Mouse (Mus musculus): ENCODE data around the gene Krt81. TPM values are rescaled to one million over a fixed set of nuclear protein-coding genes. Genes with fewer than 3 reads are reported as not detected.

Krt81 gene
- polyA plus RNA-seq (2014; fragmentation: Nextera tagmentation; extraction: Ambion mirVana) = not detected in 2 replicates

DNA sequence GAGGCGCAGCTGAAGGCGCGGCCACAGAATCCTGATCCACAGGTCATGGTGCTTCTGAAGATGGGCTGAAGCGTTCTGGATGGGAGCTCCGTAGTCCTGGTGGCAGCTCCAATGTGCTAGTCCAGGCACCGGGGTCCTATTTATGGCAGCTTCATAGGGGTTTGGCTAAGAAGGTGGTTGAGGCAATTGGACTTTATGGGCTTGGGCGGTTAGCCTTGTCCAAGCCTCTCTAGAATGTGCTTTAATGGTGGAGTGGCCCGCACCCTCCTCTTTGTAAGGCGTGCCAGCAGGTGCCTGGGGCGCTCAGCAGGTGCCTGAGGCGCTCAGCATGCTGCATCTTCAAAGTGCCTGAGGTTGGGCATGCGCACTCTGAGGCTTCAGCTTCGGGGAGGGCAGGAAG, at the start of gene Krt81:
Gene Krt81 (minus strand): TSS at position 101 of the 400 bp plus-strand sequence.
- no peak for DNase-seq (ENCODE audit: low spot score)

DNA sequence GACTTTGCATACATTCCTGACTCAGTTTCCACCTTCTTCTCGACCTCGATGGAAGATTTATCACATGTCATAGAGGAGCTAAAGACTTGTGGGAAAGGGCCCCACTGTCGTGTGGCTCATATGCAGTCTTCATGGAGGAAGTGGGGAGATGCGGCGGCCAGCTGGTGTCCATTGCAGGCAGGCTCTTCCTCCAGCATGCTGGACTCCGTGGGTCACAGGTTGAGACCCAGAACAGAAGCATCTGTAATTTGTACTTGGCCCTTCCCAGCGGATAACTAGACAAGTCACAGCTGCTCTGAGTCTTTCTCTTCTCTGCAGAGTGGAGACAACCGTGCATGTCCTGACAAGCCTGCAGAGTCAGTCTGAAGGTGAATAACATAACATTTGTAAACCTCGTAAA, 44.7 kb upstream of the Krt81 start:
- no peak overlapping the region for H3K4me2 ChIP-seq (replicated peaks)
- DNase-seq (ENCODE audit: low spot score) (no peak), ATAC-seq (ENCODE audit: low FRiP score) (no peak)
- H3K4me3 ChIP-seq (replicated peaks; ENCODE audit: low read length) = no peak overlapping the region
- H3K27ac ChIP-seq = no peak overlapping the region
- H3K4me1 ChIP-seq (replicated peaks; ENCODE audit: control insufficient read depth, insufficient read depth, low read length) = no peaks in the 10 kb centered on the region
- WGBS = 86% methylated on average over 9 of the region's 9 CpGs
- no peaks in the 10 kb centered on the region for H3K9me3 ChIP-seq (ENCODE audit: control insufficient read depth, low read length)
- H3K36me3 ChIP-seq (replicated peaks; ENCODE audit: control insufficient read depth, insufficient read depth) = no peaks in the 10 kb centered on the region
- H3K27me3 ChIP-seq (ENCODE audit: control insufficient read depth, insufficient read depth, low read length) = no peaks in the 10 kb centered on the region
- no peak overlapping the region for H3K9ac ChIP-seq

More for the DNA sequence above, at the start of gene Krt81:
- 87% methylated on average over 13 of the region's 13 CpGs for WGBS
- no peak for ATAC-seq (ENCODE audit: low FRiP score)
- Histone ChIP-seq H3K4me3 (replicated peaks; ENCODE audit: low read length) (no peak within 1 kb of the TSS), H3K4me1 (replicated peaks; ENCODE audit: control insufficient read depth, insufficient read depth, low read length) (0 out of 2 replicates have a peak, but pooled peaks cover 5% of the 10 kb centered on the region), H3K9me3 (ENCODE audit: control insufficient read depth, low read length) (no peaks in the 10 kb centered on the region), H3K27ac (no peak within 1 kb of the TSS), H3K4me2 (replicated peaks) (no peak within 1 kb of the TSS), H3K27me3 (ENCODE audit: control insufficient read depth, insufficient read depth, low read length) (no peaks in the 10 kb centered on the region), H3K9ac (no peak within 1 kb of the TSS), H3K36me3 (replicated peaks; ENCODE audit: control insufficient read depth, insufficient read depth) (no peaks in the 10 kb centered on the region)

DNA sequence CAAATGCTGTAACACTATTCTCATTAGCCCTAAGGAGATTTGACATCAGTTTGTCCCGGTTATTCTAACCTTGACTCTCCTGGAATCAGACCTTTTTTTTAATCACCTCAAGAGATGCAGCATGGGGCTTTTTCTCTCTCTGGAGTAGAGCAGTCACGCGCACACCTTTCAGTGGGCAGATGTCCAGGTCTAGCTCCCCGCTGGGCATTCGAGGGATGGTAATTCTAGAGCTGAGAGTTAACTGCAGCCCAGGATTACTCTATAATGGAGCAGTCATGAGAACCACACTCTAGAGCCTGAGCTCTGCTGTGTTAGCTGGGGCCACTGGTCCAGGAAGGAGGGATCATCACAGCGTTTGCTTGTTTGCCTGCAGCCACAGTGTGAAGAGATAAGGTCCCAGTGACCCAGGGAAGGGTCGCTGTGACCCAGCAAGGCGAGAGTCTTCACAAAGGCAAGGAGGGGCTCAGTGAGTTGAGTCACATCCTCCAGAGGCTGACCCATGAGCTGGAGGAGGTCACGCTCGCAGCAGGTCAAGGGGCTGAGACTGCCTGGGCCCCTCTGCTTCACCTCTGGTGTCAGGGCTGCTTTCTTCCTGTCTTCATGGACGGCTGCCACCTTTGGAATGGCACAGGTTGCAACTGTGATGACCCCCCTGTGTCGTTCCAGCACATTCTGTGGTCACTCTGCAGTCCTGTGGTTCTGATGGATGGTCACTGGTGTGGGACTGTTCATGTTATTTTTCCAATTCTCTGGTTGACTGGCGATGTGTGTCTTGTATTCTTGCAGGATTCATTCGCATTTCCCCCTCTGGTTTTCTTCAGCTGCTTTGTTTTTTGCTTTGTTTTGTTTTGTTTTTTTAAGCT, 43.6 kb upstream of the Krt81 start:
- no peaks in the 10 kb centered on the region for H3K9me3 ChIP-seq (ENCODE audit: control insufficient read depth, low read length)
- no peaks in the 10 kb centered on the region for H3K4me1 ChIP-seq (replicated peaks; ENCODE audit: control insufficient read depth, insufficient read depth, low read length)
- H3K9ac ChIP-seq = no peak overlapping the region
- H3K27ac ChIP-seq = no peak overlapping the region
- DNase-seq (ENCODE audit: low spot score) (no peak), ATAC-seq (ENCODE audit: low FRiP score) (no peak)
- WGBS = 62% methylated on average over 14 of the region's 14 CpGs
- H3K4me3 ChIP-seq (replicated peaks; ENCODE audit: low read length) = no peak overlapping the region
- no peaks in the 10 kb centered on the region for H3K36me3 ChIP-seq (replicated peaks; ENCODE audit: control insufficient read depth, insufficient read depth)
- no peaks in the 10 kb centered on the region for H3K27me3 ChIP-seq (ENCODE audit: control insufficient read depth, insufficient read depth, low read length)
- no peak overlapping the region for H3K4me2 ChIP-seq (replicated peaks)

GRCm38 (mm10) chr15:101497181-101497580, 33.6 kb upstream of the Krt81 start:
- ATAC-seq (ENCODE audit: low FRiP score) = no peak
- DNase-seq (ENCODE audit: low spot score) = no peak
- H3K4me3 ChIP-seq (replicated peaks; ENCODE audit: low read length) = no peak overlapping the region
- no peaks in the 10 kb centered on the region for H3K9me3 ChIP-seq (ENCODE audit: control insufficient read depth, low read length)
- 71% methylated on average over 2 of the region's 2 CpGs for WGBS
- H3K27me3 ChIP-seq (ENCODE audit: control insufficient read depth, insufficient read depth, low read length) = no peaks in the 10 kb centered on the region
- no peak overlapping the region for H3K4me2 ChIP-seq (replicated peaks)
- no peaks in the 10 kb centered on the region for H3K36me3 ChIP-seq (replicated peaks; ENCODE audit: control insufficient read depth, insufficient read depth)
- H3K27ac ChIP-seq = no peak overlapping the region
- no peak overlapping the region for H3K9ac ChIP-seq
- H3K4me1 ChIP-seq (replicated peaks; ENCODE audit: control insufficient read depth, insufficient read depth, low read length) = no peaks in the 10 kb centered on the region

- H3K4me1 ChIP-seq (replicated peaks; ENCODE audit: control insufficient read depth, insufficient read depth, low read length) = no peaks in the 10 kb centered on the region
Measured at GRCm38 (mm10) chr15:101495266-101495665, 31.7 kb upstream of the Krt81 start.

GRCm38 (mm10) chr15:101494203-101494602, 30.7 kb upstream of the Krt81 start:
- DNase-seq (ENCODE audit: low spot score) = no peak
- no peak for ATAC-seq (ENCODE audit: low FRiP score)

More at GRCm38 (mm10) chr15:101495266-101495665, 31.7 kb upstream of the Krt81 start:
- Histone ChIP-seq H3K36me3 (replicated peaks; ENCODE audit: control insufficient read depth, insufficient read depth) (no peaks in the 10 kb centered on the region), H3K27me3 (ENCODE audit: control insufficient read depth, insufficient read depth, low read length) (no peaks in the 10 kb centered on the region), H3K4me2 (replicated peaks) (no peak overlapping the region), H3K4me3 (replicated peaks; ENCODE audit: low read length) (no peak overlapping the region), H3K27ac (no peak overlapping the region), H3K9me3 (ENCODE audit: control insufficient read depth, low read length) (no peaks in the 10 kb centered on the region), H3K9ac (no peak overlapping the region)
- no peak for DNase-seq (ENCODE audit: low spot score)
- WGBS = 92% methylated on average over 8 of the region's 8 CpGs
- ATAC-seq (ENCODE audit: low FRiP score) = no peak

GRCm38 (mm10) chr15:101493713-101494112, 30.2 kb upstream of the Krt81 start:
- H3K4me1 ChIP-seq (replicated peaks; ENCODE audit: control insufficient read depth, insufficient read depth, low read length) = no peaks in the 10 kb centered on the region

More at GRCm38 (mm10) chr15:101494203-101494602, 30.7 kb upstream of the Krt81 start:
- Histone ChIP-seq H3K36me3 (replicated peaks; ENCODE audit: control insufficient read depth, insufficient read depth) (no peaks in the 10 kb centered on the region), H3K27ac (no peak overlapping the region), H3K4me2 (replicated peaks) (no peak overlapping the region), H3K9ac (no peak overlapping the region), H3K4me3 (replicated peaks; ENCODE audit: low read length) (no peak overlapping the region), H3K4me1 (replicated peaks; ENCODE audit: control insufficient read depth, insufficient read depth, low read length) (no peaks in the 10 kb centered on the region), H3K27me3 (ENCODE audit: control insufficient read depth, insufficient read depth, low read length) (no peaks in the 10 kb centered on the region), H3K9me3 (ENCODE audit: control insufficient read depth, low read length) (no peaks in the 10 kb centered on the region)
- 62% methylated on average over 1 of the region's 1 CpGs for WGBS

GRCm38 (mm10) chr15:101492718-101493117, 29.2 kb upstream of the Krt81 start:
- Histone ChIP-seq H3K4me1 (replicated peaks; ENCODE audit: control insufficient read depth, insufficient read depth, low read length) (no peaks in the 10 kb centered on the region), H3K36me3 (replicated peaks; ENCODE audit: control insufficient read depth, insufficient read depth) (no peaks in the 10 kb centered on the region), H3K9me3 (ENCODE audit: control insufficient read depth, low read length) (no peaks in the 10 kb centered on the region), H3K27me3 (ENCODE audit: control insufficient read depth, insufficient read depth, low read length) (no peaks in the 10 kb centered on the region), H3K27ac (no peak overlapping the region), H3K4me3 (replicated peaks; ENCODE audit: low read length) (no peak overlapping the region), H3K4me2 (replicated peaks) (no peak overlapping the region), H3K9ac (no peak overlapping the region)
- no peak for DNase-seq (ENCODE audit: low spot score)
- 73% methylated on average over 8 of the region's 8 CpGs for WGBS
- ATAC-seq (ENCODE audit: low FRiP score) = no peak

More at GRCm38 (mm10) chr15:101493713-101494112, 30.2 kb upstream of the Krt81 start:
- H3K9ac ChIP-seq = no peak overlapping the region
- WGBS = 93% methylated on average over 6 of the region's 6 CpGs
- ATAC-seq (ENCODE audit: low FRiP score) (no peak), DNase-seq (ENCODE audit: low spot score) (no peak)
- H3K9me3 ChIP-seq (ENCODE audit: control insufficient read depth, low read length) = no peaks in the 10 kb centered on the region
- no peaks in the 10 kb centered on the region for H3K27me3 ChIP-seq (ENCODE audit: control insufficient read depth, insufficient read depth, low read length)
- no peaks in the 10 kb centered on the region for H3K36me3 ChIP-seq (replicated peaks; ENCODE audit: control insufficient read depth, insufficient read depth)
- no peak overlapping the region for H3K27ac ChIP-seq
- no peak overlapping the region for H3K4me2 ChIP-seq (replicated peaks)
- no peak overlapping the region for H3K4me3 ChIP-seq (replicated peaks; ENCODE audit: low read length)

- no peak within 1 kb of the TSS for H3K27ac ChIP-seq
- whole genome bisulfite sequencing = 66% methylated on average over 6 of the region's 6 CpGs
- H3K27me3 ChIP-seq (ENCODE audit: control insufficient read depth, insufficient read depth, low read length) = no peaks in the 10 kb centered on the region
- no peaks in the 10 kb centered on the region for H3K9me3 ChIP-seq (ENCODE audit: control insufficient read depth, low read length)
- no peak for DNase-seq (ENCODE audit: low spot score)
- H3K4me2 ChIP-seq (replicated peaks) = no peak within 1 kb of the TSS
- no peaks in the 10 kb centered on the region for H3K4me1 ChIP-seq (replicated peaks; ENCODE audit: control insufficient read depth, insufficient read depth, low read length)
- no peaks in the 10 kb centered on the region for H3K36me3 ChIP-seq (replicated peaks; ENCODE audit: control insufficient read depth, insufficient read depth)
- no peak for ATAC-seq (ENCODE audit: low FRiP score)
- no peak within 1 kb of the TSS for H3K4me3 ChIP-seq (replicated peaks; ENCODE audit: low read length)
- no peak within 1 kb of the TSS for H3K9ac ChIP-seq
Measured at GRCm38 (mm10) chr15:101491431-101491830, 27.9 kb upstream of the Krt81 start, which contains the start of gene Krt83. Gene Krt83, minus strand, starts transcription at chr15:101491512.
